Mouse (Mus musculus) hindbrain, embryonic 11.5 days (tissue): ENCODE measurements around the gene Kptn. TPM values are rescaled to one million over a fixed set of nuclear protein-coding genes. Genes with fewer than 3 reads are reported as not detected.

Source experiments
- ATAC-seq: fragments of 200-750 bp; cut with Nextera tagmentation; 2 replicates; pipeline ENCODE4 v1.8.0; 2017; ENCODE audit warnings: mild to moderate bottlenecking, moderate TSS enrichment, moderate library complexity; ENCODE audit not compliant: low FRiP score
- DNase-seq: peaks from one replicate; pipeline ENCODE4 v3.0.0-alpha.2; 2015; ENCODE audit warnings: low spot score
- H3K27ac ChIP-seq: fragments of 300-500 bp; sonication (generic); 2 replicates; pipeline ENCODE4 v1.5.1; 2014; ENCODE audit warnings: mild to moderate bottlenecking, low read depth, low read length
- H3K27me3 ChIP-seq: fragments of 300-500 bp; sonication (generic); 2 replicates; pipeline ENCODE4 v1.6.1; 2014; ENCODE audit warnings: mild to moderate bottlenecking, low read length, moderate library complexity, mixed read lengths; ENCODE audit not compliant: control insufficient read depth, insufficient read depth
- H3K36me3 ChIP-seq: fragments of 300-500 bp; sonication (generic); 2 replicates; pipeline ENCODE4 v1.6.1; 2014; ENCODE audit warnings: mild to moderate bottlenecking, low read length, moderate library complexity, mixed read lengths; ENCODE audit not compliant: control insufficient read depth, insufficient read depth
- H3K4me1 ChIP-seq: fragments of 300-500 bp; sonication (generic); replicated peaks from 2 replicates; pipeline ENCODE4 v1.6.1; 2014; ENCODE audit warnings: low read length, mixed read lengths; ENCODE audit not compliant: control insufficient read depth, insufficient read depth
- H3K4me2 ChIP-seq: fragments of 300-500 bp; sonication (generic); replicated peaks from 2 replicates; pipeline ENCODE4 v1.6.1; 2014; ENCODE audit warnings: mild to moderate bottlenecking, low read depth, low read length
- H3K4me3 ChIP-seq: fragments of 300-500 bp; sonication (generic); 2 replicates; pipeline ENCODE4 v1.5.1; 2014; ENCODE audit warnings: low read depth, low read length
- H3K9ac ChIP-seq: fragments of 300-500 bp; sonication (generic); 2 replicates; pipeline ENCODE4 v1.6.1; 2014; ENCODE audit warnings: low read depth, low read length
- H3K9me3 ChIP-seq: fragments of 300-500 bp; sonication (generic); 2 replicates; pipeline ENCODE4 v1.6.1; 2016; ENCODE audit warnings: low read length; ENCODE audit not compliant: control insufficient read depth
- WGBS: fragments of 180-500 bp; shearing (Covaris S2); extraction: QIAGEN DNeasy Blood & Tissue Kit; methylation state at CpG from one replicate; pipeline ENCODE4 v1.1.7; 2014; 5-methylcytosine and 5-hydroxymethylcytosine counted together
- polyA plus RNA-seq: library from polyadenylated mRNA; unstranded; fragments of >200 nt; fragmentation: Nextera tagmentation; extraction: Ambion mirVana; gene quantifications from 2 replicates; pipeline ENCODE4 v1.2.1, GENCODE M21; 2014

Kptn gene
- polyA plus RNA-seq, 1 experiment from 2014 or later: 21.7 TPM

GRCm38 (mm10) chr7:16098021-16099017, 21.4 kb upstream of the Kptn start, which contains the start of gene Napa:
Gene Napa (plus strand): TSS chr7:16098458.
- Histone ChIP-seq H3K27ac (peak within 1 kb of the TSS; percentile 82), H3K36me3 (no peaks in the 10 kb centered on the region), H3K4me3 (peak within 1 kb of the TSS; percentile 99), H3K9me3 (no peaks in the 10 kb centered on the region), H3K9ac (peak within 1 kb of the TSS; percentile 96), H3K4me1 (peaks cover 7% of the 10 kb centered on the region), H3K4me2 (peak within 1 kb of the TSS; percentile 89), H3K27me3 (no peaks in the 10 kb centered on the region)
- ATAC-seq (peak; percentile 99), DNase-seq (peak; percentile 98)
- WGBS: under 1% methylated on average over 65 of the region's 68 CpGs

- DNase-seq: no peak
- Histone ChIP-seq H3K9ac (no peak overlapping the region), H3K4me1 (peaks cover 7% of the 10 kb centered on the region), H3K9me3 (no peaks in the 10 kb centered on the region), H3K27ac (no peak overlapping the region), H3K36me3 (no peaks in the 10 kb centered on the region), H3K4me2 (peak overlapping the region; percentile 11; the same call in 1 of the 2 replicates), H3K4me3 (peak overlapping the region; percentile 99; the same call in 1 of the 2 replicates), H3K27me3 (no peaks in the 10 kb centered on the region)
- no peak for ATAC-seq
- 83% methylated on average over 4 of the region's 4 CpGs for WGBS
Observed at GRCm38 (mm10) chr7:16099901-16100300, 19.8 kb upstream of the Kptn start.

DNA sequence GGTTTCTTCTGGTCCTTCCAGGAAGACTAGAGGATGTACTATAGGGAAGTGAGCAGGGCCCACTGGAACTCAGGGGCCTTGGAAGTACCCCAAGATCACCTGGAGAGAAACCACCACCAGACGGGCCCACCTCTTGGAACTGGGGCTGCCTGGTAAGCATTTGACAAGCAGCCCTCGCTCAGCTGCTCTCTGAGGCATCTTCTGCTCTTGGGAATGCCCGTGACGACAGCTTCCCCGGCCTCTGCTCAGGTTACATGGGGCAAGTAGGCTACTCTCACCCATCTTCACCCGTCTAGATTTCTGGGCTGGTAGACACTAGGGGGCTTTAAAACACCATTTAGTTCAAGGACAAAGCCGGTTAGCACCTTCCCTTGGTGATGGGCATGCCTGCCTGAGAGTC, 18.6 kb upstream of the Kptn start:
- Histone ChIP-seq H3K36me3 (no peaks in the 10 kb centered on the region), H3K4me3 (no peak overlapping the region), H3K9ac (no peak overlapping the region), H3K27ac (no peak overlapping the region), H3K27me3 (no peaks in the 10 kb centered on the region), H3K4me2 (no peak overlapping the region), H3K9me3 (no peaks in the 10 kb centered on the region), H3K4me1 (peaks cover 7% of the 10 kb centered on the region)
- DNase-seq (no peak), ATAC-seq (no peak)
- WGBS: 67% methylated on average over 7 of the region's 7 CpGs

DNA sequence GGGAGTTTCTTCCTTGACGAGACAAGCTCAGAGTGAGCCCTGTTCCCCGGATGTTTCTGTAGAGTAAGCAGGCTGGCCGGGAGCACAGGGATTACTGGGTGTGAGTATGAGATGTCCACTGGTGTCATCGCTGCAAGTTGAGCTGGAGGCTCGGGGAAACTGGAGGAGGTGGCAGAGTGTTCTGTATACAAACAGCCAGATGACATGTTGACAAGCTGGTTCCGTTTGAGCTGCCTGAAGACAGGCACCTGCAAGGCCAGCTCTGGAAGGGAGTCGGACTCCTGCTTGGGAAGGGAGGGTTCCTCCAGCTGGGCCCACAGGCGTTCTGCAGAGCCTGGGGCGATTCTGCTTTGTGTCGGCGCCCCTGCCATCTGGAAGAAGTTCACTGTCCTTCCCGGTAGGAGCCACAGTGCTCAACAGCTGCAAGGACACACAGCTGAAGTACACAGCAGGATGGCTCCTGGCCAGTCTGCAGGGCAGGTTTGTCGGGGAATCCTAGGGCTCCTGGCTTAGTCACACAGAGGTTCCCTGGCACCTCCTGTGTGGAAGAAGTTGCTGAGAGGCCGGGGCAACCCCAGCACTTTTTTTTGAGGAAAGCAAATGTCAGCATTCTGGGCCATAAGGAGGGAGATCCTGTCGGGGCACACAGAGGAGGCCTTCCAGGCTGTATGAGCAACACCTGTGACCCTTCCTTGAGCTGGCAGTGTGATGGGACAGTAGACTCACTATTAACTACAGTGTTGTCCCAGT, 17.8 kb upstream of the Kptn start:
- Histone ChIP-seq H3K27ac (no peak overlapping the region), H3K4me3 (no peak overlapping the region), H3K9ac (no peak overlapping the region), H3K4me1 (peaks cover 7% of the 10 kb centered on the region), H3K36me3 (no peaks in the 10 kb centered on the region), H3K9me3 (no peaks in the 10 kb centered on the region), H3K4me2 (no peak overlapping the region), H3K27me3 (no peaks in the 10 kb centered on the region)
- whole genome bisulfite sequencing: 78% methylated on average over 15 of the region's 15 CpGs
- no peak for DNase-seq
- no peak for ATAC-seq

- 88% methylated on average over 5 of the region's 5 CpGs for WGBS
- ATAC-seq (no peak), DNase-seq (no peak)
Observed at GRCm38 (mm10) chr7:16102686-16103226, 16.9 kb upstream of the Kptn start.

DNA sequence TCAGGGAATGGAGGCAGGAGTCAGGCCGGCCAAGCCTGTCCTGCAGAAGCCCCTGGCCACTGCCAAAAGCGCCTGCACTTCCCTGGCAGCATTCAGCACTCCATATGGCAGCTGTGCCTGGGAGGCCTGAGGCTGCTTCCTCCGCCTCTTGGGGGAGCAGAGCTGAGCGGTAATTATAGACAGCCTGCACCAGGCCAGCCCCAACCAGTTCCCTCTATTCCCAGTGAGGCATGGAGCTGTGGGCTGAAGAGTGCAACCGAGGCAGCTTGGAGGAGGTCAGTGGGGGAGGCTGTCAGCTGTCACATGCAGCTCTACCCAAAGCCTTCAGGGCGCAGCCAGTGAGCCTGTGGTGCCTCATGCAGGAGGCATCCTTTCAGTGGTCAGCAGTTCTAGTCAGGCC, 15.9 kb upstream of the Kptn start:
- H3K9me3 ChIP-seq: no peaks in the 10 kb centered on the region
- no peak overlapping the region for H3K4me2 ChIP-seq
- no peaks in the 10 kb centered on the region for H3K27me3 ChIP-seq
- ATAC-seq: peak; percentile 48; the same call in 1 of the 2 replicates
- peak overlapping the region; percentile 65 for H3K27ac ChIP-seq
- H3K9ac ChIP-seq: no peak overlapping the region
- H3K4me3 ChIP-seq: no peak overlapping the region
- H3K4me1 ChIP-seq: peaks cover 5% of the 10 kb centered on the region
- DNase-seq: peak; percentile 14
- WGBS: 79% methylated on average over 6 of the region's 6 CpGs
- H3K36me3 ChIP-seq: 0 out of 2 replicates have a peak, but pooled peaks cover 2% of the 10 kb centered on the region

More at GRCm38 (mm10) chr7:16102686-16103226, 16.9 kb upstream of the Kptn start:
- no peak overlapping the region for H3K9ac ChIP-seq
- H3K36me3 ChIP-seq: no peaks in the 10 kb centered on the region
- no peak overlapping the region for H3K27ac ChIP-seq
- no peaks in the 10 kb centered on the region for H3K9me3 ChIP-seq
- no peak overlapping the region for H3K4me3 ChIP-seq
- no peak overlapping the region for H3K4me2 ChIP-seq
- H3K27me3 ChIP-seq: no peaks in the 10 kb centered on the region
- peaks cover 5% of the 10 kb centered on the region for H3K4me1 ChIP-seq

- Histone ChIP-seq H3K9me3 (no peaks in the 10 kb centered on the region), H3K36me3 (0 out of 2 replicates have a peak, but pooled peaks cover 6% of the 10 kb centered on the region), H3K9ac (no peak overlapping the region), H3K4me3 (no peak overlapping the region), H3K27me3 (no peaks in the 10 kb centered on the region), H3K4me1 (no peaks in the 10 kb centered on the region; the same call in 1 of the 2 replicates), H3K4me2 (no peak overlapping the region), H3K27ac (0 out of 2 replicates have a peak overlapping the region, but pooled peaks have one; percentile 65)
- 90% methylated on average over 7 of the region's 7 CpGs for WGBS
- ATAC-seq (no peak), DNase-seq (no peak)
Observed at GRCm38 (mm10) chr7:16104611-16105388, 14.9 kb upstream of the Kptn start.
